Comparison of ENCODE assay signal across 13 mouse cellular contexts in genomic region chr17:85683984-85684307, GRCm38 (mm10). TPM values are rescaled to one million over a fixed set of nuclear protein-coding genes. Genes with fewer than 3 reads are reported as not detected.
DNase-seq lines count a peak whose midpoint lies in the region; ATAC-seq and TF ChIP-seq lines count a peak whose summit lies in the region.
"Had no signal": no experiment of that assay in that cellular context is flagged by ENCODE, and none has a peak within 500 bp of the region (broad histone marks: within the 10 kb centered on the region; RNA-seq: fewer than 3 reads in every experiment).

No protein-coding gene starts in this region.

- TF ChIP-seq POLR2A in bone marrow macrophage, adult 2 months (IDR thresholded peaks at IDR 0.05; ENCODE audit: borderline replicate concordance, low read depth, low read length), result no peak

- DNase-seq in kidney, postnatal 14 days, result no peak
- no peak for DNase-seq in liver, postnatal 0 days
- no peak for DNase-seq in adrenal gland, postnatal 14 days
- DNase-seq in ovary, adult 18-20 months (ENCODE audit: low spot score), result no peak
- DNase-seq: adrenal gland, postnatal 25 days; cerebellum, adult 9-11 months; kidney, postnatal 25 days; liver, embryonic 13.5 days; thymus, postnatal 36 days had no signal

- TF ChIP-seq EP300 in liver, postnatal 0 days (IDR thresholded peaks at IDR 0.05; ENCODE audit: low read depth), result no peak

- peak overlapping the region; percentile 56; the same call in 1 of the 2 replicates for H3K27ac ChIP-seq in kidney, embryonic 14.5 days (ENCODE audit: low read depth, low read length)
- H3K27ac ChIP-seq in bone marrow macrophage, adult 2 months (ENCODE audit: insufficient read depth, low read depth, low read length), result no peak overlapping the region
- H3K27ac ChIP-seq in embryonic facial prominence, embryonic 12.5 days, result peak overlapping the region; percentile 63; the same call in 1 of the 2 replicates
- no peak overlapping the region for H3K27ac ChIP-seq in liver, postnatal 0 days (ENCODE audit: low read depth)
- H3K27ac ChIP-seq: liver, embryonic 13.5 days had no signal

- no peaks in the 10 kb centered on the region; the same call in 1 of the 2 replicates for H3K36me3 ChIP-seq in kidney, embryonic 14.5 days (ENCODE audit: control insufficient read depth, insufficient read depth, low read length)
- peaks cover 14% of the 10 kb centered on the region; the same call in 1 of the 2 replicates for H3K36me3 ChIP-seq in embryonic facial prominence, embryonic 12.5 days
- no peaks in the 10 kb centered on the region for H3K36me3 ChIP-seq in liver, postnatal 0 days (replicated peaks; ENCODE audit: insufficient read depth, low read length)
- H3K36me3 ChIP-seq: liver, embryonic 13.5 days had no signal

- peak overlapping the region; percentile 55 for H3K4me3 ChIP-seq in kidney, embryonic 14.5 days (ENCODE audit: low read length)
- peak overlapping the region; percentile 44 for H3K4me3 ChIP-seq in bone marrow macrophage, adult 2 months (ENCODE audit: insufficient read depth, low read length)
- H3K4me3 ChIP-seq in embryonic facial prominence, embryonic 12.5 days, result peak overlapping the region; percentile 59
- no peak overlapping the region for H3K4me3 ChIP-seq in liver, postnatal 0 days (ENCODE audit: low read depth, low read length)
- H3K4me3 ChIP-seq: liver, embryonic 13.5 days had no signal

- peak overlapping the region; percentile 41 for H3K4me2 ChIP-seq in kidney, embryonic 14.5 days (replicated peaks; ENCODE audit: low read depth, low read length)
- peak overlapping the region; percentile 59 for H3K4me2 ChIP-seq in embryonic facial prominence, embryonic 12.5 days (replicated peaks)
- H3K4me2 ChIP-seq in liver, postnatal 0 days (ENCODE audit: low read depth, low read length), result peak overlapping the region; percentile 19; the same call in 1 of the 2 replicates
- H3K4me2 ChIP-seq: liver, embryonic 13.5 days had no signal

- H3K4me1 ChIP-seq in kidney, embryonic 14.5 days (ENCODE audit: control insufficient read depth, insufficient read depth, low read length), result peaks cover 20% of the 10 kb centered on the region
- no peaks in the 10 kb centered on the region for H3K4me1 ChIP-seq in bone marrow macrophage, adult 2 months (ENCODE audit: control insufficient read depth, insufficient read depth, low read length)
- peaks cover 42% of the 10 kb centered on the region for H3K4me1 ChIP-seq in embryonic facial prominence, embryonic 12.5 days
- peaks cover 16% of the 10 kb centered on the region; the same call in 1 of the 2 replicates for H3K4me1 ChIP-seq in liver, postnatal 0 days (ENCODE audit: insufficient read depth)

- under 1% methylated on average over 17 of the region's 17 CpGs for WGBS in kidney, embryonic 14.5 days
- 2% methylated on average over 17 of the region's 17 CpGs for WGBS in embryonic facial prominence, embryonic 12.5 days
- under 1% methylated on average over 17 of the region's 17 CpGs for WGBS in liver, postnatal 0 days (ENCODE audit: insufficient replicate concordance)

- no peak for ATAC-seq in kidney, embryonic 14.5 days (ENCODE audit: low FRiP score, low TSS enrichment)
- ATAC-seq in embryonic facial prominence, embryonic 12.5 days (ENCODE audit: insufficient number of reproducible peaks, insufficient read depth, low FRiP score, low TSS enrichment), result no peak
- ATAC-seq in liver, postnatal 0 days, result no peak
- ATAC-seq: forebrain, embryonic 14.5 days had no signal

- peak overlapping the region; percentile 78 for H3K9ac ChIP-seq in kidney, embryonic 14.5 days (ENCODE audit: low read depth, low read length)
- peak overlapping the region; percentile 96 for H3K9ac ChIP-seq in embryonic facial prominence, embryonic 12.5 days
- H3K9ac ChIP-seq in liver, postnatal 0 days (replicated peaks), result no peak overlapping the region
- H3K9ac ChIP-seq: liver, embryonic 13.5 days had no signal

- no peaks in the 10 kb centered on the region for H3K9me3 ChIP-seq in kidney, embryonic 14.5 days (ENCODE audit: control insufficient read depth, low read length)
- no peaks in the 10 kb centered on the region for H3K9me3 ChIP-seq in embryonic facial prominence, embryonic 12.5 days
- no peaks in the 10 kb centered on the region for H3K9me3 ChIP-seq in liver, postnatal 0 days (ENCODE audit: low read length)
- H3K9me3 ChIP-seq: liver, embryonic 13.5 days had no signal

- no peak for TF ChIP-seq CTCF in bone marrow macrophage, adult 2 months (IDR thresholded peaks at IDR 0.05; ENCODE audit: low read depth, low read length)
- TF ChIP-seq CTCF in liver, postnatal 0 days (IDR thresholded peaks at IDR 0.05; ENCODE audit: low read depth), result no peak

- H3K27me3 ChIP-seq in kidney, embryonic 14.5 days (ENCODE audit: control insufficient read depth, insufficient read depth, low read length), result peaks cover 81% of the 10 kb centered on the region
- peaks cover 40% of the 10 kb centered on the region for H3K27me3 ChIP-seq in embryonic facial prominence, embryonic 12.5 days
- peaks cover 97% of the 10 kb centered on the region for H3K27me3 ChIP-seq in liver, postnatal 0 days (ENCODE audit: insufficient read depth, low read length)

RNA-seq across cellular contexts. Expression of gene Six2, which starts 4.1 kb away (rescaled TPM):
- polyA plus RNA-seq in kidney, embryonic 14.5 days (2014; fragmentation: Nextera tagmentation; extraction: Ambion mirVana), result 21.2 and 24.5 TPM in 2 replicates
- polyA plus RNA-seq in bone marrow macrophage, adult 2 months (2012; ENCODE audit: insufficient read depth, insufficient read length, missing spikeins), result not detected in 2 replicates
- polyA plus RNA-seq in embryonic facial prominence, embryonic 12.5 days (2016; fragmentation: Nextera tagmentation; extraction: Ambion mirVana), result 33.2 and 38.0 TPM in 2 replicates
- polyA plus RNA-seq in liver, postnatal 0 days (2015; fragmentation: Nextera tagmentation; extraction: Ambion mirVana), result not detected in 2 replicates
- total RNA-seq in adrenal gland, postnatal 14 days (2021), result not detected in 2 replicates
- total RNA-seq: adrenal gland, postnatal 25 days had no signal
- polyA plus RNA-seq: liver, embryonic 13.5 days had no signal

Comparison
In these comparisons a context has a peak if more than half of its experiments do, and no peak if none do; other contexts are left out.
1. H3K27ac ChIP-seq: peak in kidney, embryonic 14.5 days (single experiment) and embryonic facial prominence, embryonic 12.5 days (single experiment); none in bone marrow macrophage, adult 2 months (single experiment) and liver, postnatal 0 days (single experiment).
2. RNA of gene Six2, which starts 4.1 kb away (polyA plus RNA-seq): 33.2 to 38.0 TPM in embryonic facial prominence, embryonic 12.5 days and 21.2 to 24.5 TPM in kidney, embryonic 14.5 days; not detected in bone marrow macrophage, adult 2 months and not detected in liver, postnatal 0 days; every median in the first group is over 10 times any median in the second.
3. Peak in every context shown above with its lines, with median percentiles within 50 percentile points of each other: H3K4me2 ChIP-seq.